Mouse (Mus musculus): ENCODE measurements at regions not wholly inside any gene's neighbourhood (a gene's known extent, or its start where the extent isn't known, plus 50 kb on each side); places are given as distances from the start of the nearest gene placed in this dataset.
A peak's percentile ranks its signal among the peaks of the same experiment; 100 is the strongest.

GRCm38 (mm10) chr10:113034356-113034755 is 105.6 kb upstream of the Atxn7l3b start:
- H3K9me3 ChIP-seq: no peaks in the 10 kb centered on the region
- no peak for ATAC-seq (ENCODE audit: low FRiP score)
- no peak overlapping the region for H3K4me2 ChIP-seq
- H3K36me3 ChIP-seq: no peaks in the 10 kb centered on the region
- H3K4me1 ChIP-seq (replicated peaks): no peaks in the 10 kb centered on the region
- no peak overlapping the region for H3K27ac ChIP-seq
- H3K4me3 ChIP-seq: no peak overlapping the region
- H3K27me3 ChIP-seq: no peaks in the 10 kb centered on the region
- no peak overlapping the region for H3K9ac ChIP-seq
- WGBS: 65% methylated on average over 3 of the region's 3 CpGs

DNA sequence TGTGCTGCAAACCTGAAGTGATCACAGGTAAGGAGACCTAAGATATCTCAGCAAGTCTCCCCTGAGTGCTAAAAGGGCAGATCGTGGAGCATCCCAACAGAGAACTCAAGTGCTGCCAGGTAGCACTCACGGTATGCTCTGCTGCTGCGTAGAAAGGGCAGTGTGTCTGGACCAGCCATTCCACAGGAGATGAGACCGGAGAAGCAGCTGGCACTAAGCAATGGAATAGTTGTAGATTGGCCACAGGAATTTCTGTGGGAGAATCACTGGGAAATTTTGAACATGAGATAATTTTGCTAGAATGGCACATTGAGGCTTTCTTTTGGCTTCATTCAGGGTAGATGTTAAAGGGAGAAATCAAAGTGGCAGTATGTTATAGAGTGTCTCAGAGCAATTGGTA is 104.1 kb upstream of the Atxn7l3b start:
- no peak overlapping the region for H3K4me3 ChIP-seq
- H3K36me3 ChIP-seq: no peaks in the 10 kb centered on the region
- WGBS: 92% methylated on average over 4 of the region's 4 CpGs
- no peak overlapping the region for H3K4me2 ChIP-seq
- H3K27ac ChIP-seq: no peak overlapping the region
- no peak for ATAC-seq (ENCODE audit: low FRiP score)
- H3K4me1 ChIP-seq (replicated peaks): no peaks in the 10 kb centered on the region
- H3K27me3 ChIP-seq: no peaks in the 10 kb centered on the region
- H3K9me3 ChIP-seq: no peaks in the 10 kb centered on the region
- H3K9ac ChIP-seq: no peak overlapping the region

GRCm38 (mm10) chr10:113027300-113027699 is 98.5 kb upstream of the Atxn7l3b start:
- H3K9ac ChIP-seq: no peak overlapping the region
- no peak overlapping the region for H3K4me3 ChIP-seq
- H3K27ac ChIP-seq: no peak overlapping the region
- H3K27me3 ChIP-seq: no peaks in the 10 kb centered on the region
- no peak for ATAC-seq (ENCODE audit: low FRiP score)
- no peaks in the 10 kb centered on the region for H3K36me3 ChIP-seq
- no peaks in the 10 kb centered on the region for H3K9me3 ChIP-seq
- no peaks in the 10 kb centered on the region for H3K4me1 ChIP-seq (replicated peaks)
- 14% methylated on average over 5 of the region's 5 CpGs for WGBS
- H3K4me2 ChIP-seq: no peak overlapping the region

DNA sequence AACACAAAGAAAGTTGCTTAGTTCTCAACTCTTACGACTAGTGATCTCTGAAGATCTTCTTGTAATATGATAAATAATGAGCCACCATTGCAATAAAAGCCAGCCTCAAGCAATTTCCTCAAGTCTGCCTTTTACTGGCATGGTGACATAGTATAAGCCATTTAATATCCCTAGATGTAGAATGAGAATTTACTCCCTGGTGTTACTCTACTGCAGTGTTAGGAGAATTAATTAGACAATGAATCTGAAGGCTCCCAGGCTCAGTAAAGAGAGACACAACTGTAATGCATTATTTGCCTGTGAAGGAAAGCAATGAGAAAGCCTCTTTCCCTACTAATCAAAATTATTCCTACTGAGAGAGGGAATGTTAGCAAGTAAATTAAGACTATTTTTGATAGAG is 95.8 kb upstream of the Atxn7l3b start:
- H3K27ac ChIP-seq: no peak overlapping the region
- H3K9me3 ChIP-seq: no peaks in the 10 kb centered on the region
- no peak overlapping the region for H3K9ac ChIP-seq
- ATAC-seq (ENCODE audit: low FRiP score): 0 out of 2 replicates have a peak, but pooled peaks have one; percentile 52
- H3K36me3 ChIP-seq: no peaks in the 10 kb centered on the region
- no peak overlapping the region for H3K4me2 ChIP-seq
- H3K4me3 ChIP-seq: no peak overlapping the region
- H3K27me3 ChIP-seq: no peaks in the 10 kb centered on the region
- no peaks in the 10 kb centered on the region for H3K4me1 ChIP-seq (replicated peaks)
- WGBS: 70% methylated on average over 1 of the region's 1 CpGs

DNA sequence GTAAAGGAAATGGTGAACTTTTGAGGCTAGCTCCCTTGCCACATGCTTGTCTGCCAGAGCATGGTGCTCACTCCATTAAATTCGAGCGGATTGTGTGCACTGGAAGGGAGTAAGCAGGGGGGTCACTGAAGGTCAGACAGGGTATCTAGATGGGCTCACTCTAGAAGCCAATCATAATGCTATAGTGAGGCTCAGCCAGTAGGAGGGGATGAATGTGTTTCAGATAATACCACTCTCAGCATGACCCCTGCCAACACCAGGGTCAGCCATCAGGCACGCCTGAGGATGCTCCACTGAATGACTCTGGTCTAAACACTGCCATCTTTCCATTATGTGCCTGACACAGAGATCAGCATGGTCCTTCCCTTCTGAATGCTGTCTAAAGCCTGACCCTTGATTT is 80.3 kb upstream of the Atxn7l3b start:
- no peak overlapping the region for H3K27ac ChIP-seq
- 13% methylated on average over 3 of the region's 3 CpGs for WGBS
- H3K4me1 ChIP-seq (replicated peaks): no peaks in the 10 kb centered on the region; the same call in 1 of the 2 replicates
- no peaks in the 10 kb centered on the region for H3K27me3 ChIP-seq
- H3K9me3 ChIP-seq: no peaks in the 10 kb centered on the region
- no peak for ATAC-seq (ENCODE audit: low FRiP score)
- H3K4me3 ChIP-seq: no peak overlapping the region
- no peak overlapping the region for H3K4me2 ChIP-seq
- H3K9ac ChIP-seq: no peak overlapping the region
- no peaks in the 10 kb centered on the region for H3K36me3 ChIP-seq

DNA sequence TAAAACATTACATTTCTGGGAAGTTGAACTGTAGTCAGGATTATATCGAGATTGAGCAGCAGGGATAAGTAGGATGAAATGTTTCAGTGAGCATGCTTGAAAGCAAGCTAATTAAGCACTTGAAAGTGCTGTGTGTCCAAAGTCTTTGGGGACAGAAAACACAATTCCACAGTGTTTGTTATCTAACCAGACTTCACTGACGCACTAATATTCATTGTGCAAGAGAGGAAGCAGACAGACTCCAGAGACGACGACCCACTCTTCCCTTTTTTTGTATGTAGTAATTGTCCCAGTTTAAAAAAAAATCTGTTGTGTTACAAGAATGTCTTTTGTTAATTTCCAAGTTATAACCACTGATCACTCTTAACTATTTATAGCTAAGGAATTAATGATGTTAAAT is 61.9 kb upstream of the Atxn7l3b start:
- Histone ChIP-seq H3K4me2 (no peak overlapping the region), H3K27ac (no peak overlapping the region), H3K4me1 (replicated peaks) (no peaks in the 10 kb centered on the region), H3K4me3 (no peak overlapping the region), H3K27me3 (no peaks in the 10 kb centered on the region), H3K9ac (no peak overlapping the region), H3K9me3 (no peaks in the 10 kb centered on the region), H3K36me3 (no peaks in the 10 kb centered on the region)
- no peak for ATAC-seq (ENCODE audit: low FRiP score)
- 66% methylated on average over 4 of the region's 4 CpGs for WGBS

DNA sequence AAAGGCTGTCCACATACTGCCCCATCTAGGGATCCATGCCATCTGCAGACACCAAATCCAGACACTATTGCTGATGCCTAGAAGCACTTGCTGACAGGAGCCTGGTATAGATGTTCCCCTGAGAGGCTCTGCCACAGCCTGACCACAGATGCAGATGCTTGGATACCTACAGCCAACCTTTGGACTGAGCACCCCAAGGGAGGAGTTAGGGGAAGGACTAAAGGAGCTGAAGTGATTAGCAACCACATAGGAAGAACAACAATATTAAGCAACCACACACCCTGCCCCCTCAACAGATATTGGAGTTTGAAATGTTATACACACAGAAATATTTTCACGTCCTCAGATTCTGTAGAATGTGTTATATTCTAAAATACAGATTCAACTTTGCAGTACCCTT is 53.9 kb upstream of the Atxn7l3b start:
- Histone ChIP-seq H3K4me1 (replicated peaks) (no peaks in the 10 kb centered on the region), H3K9me3 (no peaks in the 10 kb centered on the region), H3K9ac (no peak overlapping the region), H3K36me3 (no peaks in the 10 kb centered on the region), H3K27ac (no peak overlapping the region), H3K27me3 (no peaks in the 10 kb centered on the region), H3K4me2 (no peak overlapping the region), H3K4me3 (no peak overlapping the region)
- no peak for ATAC-seq (ENCODE audit: low FRiP score)
- WGBS: 85% methylated on average over 1 of the region's 1 CpGs

Data from hindbrain, embryonic 13.5 days (tissue).